Mouse (Mus musculus) thymus, adult 2 months (tissue): Measurements from ENCODE around the gene Dnajc27.

Source experiments
- CTCF ChIP-seq: fragments of 200-500 bp; IDR thresholded peaks from 2 replicates; pipeline ENCODE4 v1.5.1; 2012; ENCODE audit warnings: mild to moderate bottlenecking, control low read depth, low read length, moderate library complexity, borderline replicate concordance; ENCODE audit not compliant: control insufficient read depth, poor library complexity, insufficient read depth; ENCODE audit errors: extremely low read depth
- POLR2A ChIP-seq: fragments of 200-500 bp; IDR thresholded peaks from 2 replicates; pipeline ENCODE4 v1.6.1; 2012; ENCODE audit warnings: mild to moderate bottlenecking, low read length, control low read depth, moderate library complexity; ENCODE audit not compliant: control insufficient read depth, poor library complexity, insufficient read depth; ENCODE audit errors: extremely low read depth

DNA sequence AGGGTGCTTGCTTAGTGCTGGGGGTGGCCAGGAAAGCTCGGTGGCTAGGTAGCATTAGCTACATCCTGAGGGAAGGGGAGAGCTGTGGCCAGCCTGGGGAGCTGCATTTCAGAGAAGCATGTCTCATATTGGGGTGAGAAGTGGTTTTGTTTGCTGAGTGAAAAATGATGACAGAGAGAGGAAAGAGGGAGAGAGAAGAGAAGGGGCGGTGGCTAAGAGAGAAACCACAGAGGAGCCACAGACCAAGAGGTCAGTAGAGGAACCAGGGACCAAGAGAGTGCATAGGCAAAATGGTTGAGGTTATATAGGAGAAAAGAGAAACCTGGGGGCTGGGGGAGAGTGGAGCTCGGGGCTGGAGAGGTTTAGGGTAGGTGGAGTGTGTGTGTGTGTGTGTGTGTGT, 75.8 kb downstream of the Dnajc27 start:
- TF ChIP-seq CTCF: no peak
- TF ChIP-seq POLR2A: no peak
